Mouse (Mus musculus) cortical plate, adult 2 months (tissue): ENCODE measurements around the gene Rassf2.

Experiments
- CTCF ChIP-seq: fragments of 200-500 bp; IDR thresholded peaks from 2 replicates; pipeline ENCODE4 v1.5.1; 2011; ENCODE audit warnings: mild to moderate bottlenecking, control low read depth, low read length; ENCODE audit not compliant: insufficient read depth; ENCODE audit errors: extremely low read depth
- POLR2A ChIP-seq: fragments of 200-500 bp; IDR thresholded peaks from 2 replicates; pipeline ENCODE4 v1.6.1; 2011; ENCODE audit warnings: mild to moderate bottlenecking, low read length, control low read depth; ENCODE audit not compliant: insufficient read depth; ENCODE audit errors: extremely low read depth

- no peak for TF ChIP-seq CTCF
- TF ChIP-seq POLR2A = no peak
Observed at GRCm38 (mm10) chr2:131953711-131954110, 76.3 kb downstream of the Rassf2 start.
